Mouse (Mus musculus): ENCODE results near the gene Mamstr. TPM values are rescaled to one million over a fixed set of nuclear protein-coding genes. Genes with fewer than 3 reads are reported as not detected.

Gene Mamstr
- total and polyA plus RNA-seq, 2 experiments from 2014 or later: 2.9 to 3.6 TPM

DNA sequence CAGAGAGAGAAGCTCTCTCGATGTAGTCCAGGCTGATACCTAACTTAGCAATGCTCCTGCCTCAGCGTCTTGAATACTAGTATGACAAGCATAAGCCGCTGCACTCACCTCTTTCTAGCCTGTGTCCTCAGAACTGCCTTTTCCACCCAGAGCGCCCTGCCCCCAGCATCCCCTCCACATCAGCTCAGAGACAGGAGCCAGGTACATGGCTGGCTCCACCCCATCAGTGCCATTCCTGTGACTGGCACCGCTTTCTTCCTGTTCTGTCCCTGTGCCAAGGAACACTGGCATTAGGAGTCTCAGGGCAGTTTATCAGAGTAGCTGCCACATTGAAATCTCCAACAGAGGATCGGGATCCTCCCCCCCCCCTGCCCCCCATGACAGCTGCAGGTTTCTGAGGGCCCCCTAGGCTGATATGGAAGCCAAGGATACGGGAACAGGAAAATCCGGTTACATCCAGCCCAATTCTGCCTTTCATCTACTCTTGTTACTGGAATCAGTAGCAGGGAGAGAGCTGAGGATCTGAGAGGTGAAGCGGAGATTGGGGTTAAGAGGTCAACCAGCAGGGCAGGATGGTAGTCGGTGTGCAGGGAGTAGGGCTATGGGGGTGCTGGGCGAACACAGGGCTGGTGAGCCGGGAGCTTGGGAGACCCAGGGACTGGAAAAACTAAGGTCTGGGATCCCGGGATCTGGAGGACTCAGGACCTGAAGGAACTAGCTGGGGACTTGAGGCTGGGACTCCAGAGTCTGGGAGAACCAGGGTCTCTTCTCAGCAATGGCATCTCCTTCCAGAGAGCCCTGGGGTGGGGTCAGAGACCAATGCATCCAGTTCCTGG, 25.7 kb downstream of the Mamstr start:
- H3K9me3 ChIP-seq (ENCODE audit: low read length): no peaks in the 10 kb centered on the region
- no peak overlapping the region for H3K4me2 ChIP-seq (ENCODE audit: low read depth, low read length)
- DNase-seq (ENCODE audit: low spot score): no peak
- no peaks in the 10 kb centered on the region for H3K27me3 ChIP-seq (ENCODE audit: insufficient read depth, low read length)
- TF ChIP-seq CTCF (IDR thresholded peaks at IDR 0.05; ENCODE audit: low read depth): no peak
- no peak overlapping the region for H3K4me3 ChIP-seq (ENCODE audit: low read length)
- no peak overlapping the region for H3K9ac ChIP-seq (replicated peaks; ENCODE audit: low read length)
- 58% methylated on average over 13 of the region's 13 CpGs for WGBS
- no peak for ATAC-seq
- no peak overlapping the region for H3K27ac ChIP-seq
- no peaks in the 10 kb centered on the region for H3K36me3 ChIP-seq (ENCODE audit: insufficient read depth, low read length)
- no peaks in the 10 kb centered on the region for H3K4me1 ChIP-seq (ENCODE audit: insufficient read depth, low read length)

GRCm38 (mm10) chr7:45666161-45666560, 26.4 kb downstream of the Mamstr start, which contains the start of gene Fut2:
TSS of gene Fut2 (minus strand) at chr7:45666394.
- Histone ChIP-seq H3K9me3 (ENCODE audit: low read length) (no peaks in the 10 kb centered on the region), H3K4me1 (ENCODE audit: insufficient read depth, low read length) (no peaks in the 10 kb centered on the region), H3K4me2 (ENCODE audit: low read depth, low read length) (no peak within 1 kb of the TSS), H3K9ac (replicated peaks; ENCODE audit: low read length) (no peak within 1 kb of the TSS), H3K27ac (no peak within 1 kb of the TSS), H3K36me3 (ENCODE audit: insufficient read depth, low read length) (no peaks in the 10 kb centered on the region), H3K4me3 (ENCODE audit: low read length) (no peak within 1 kb of the TSS), H3K27me3 (ENCODE audit: insufficient read depth, low read length) (no peaks in the 10 kb centered on the region)
- no peak for TF ChIP-seq CTCF (IDR thresholded peaks at IDR 0.05; ENCODE audit: low read depth)
- 86% methylated on average over 7 of the region's 7 CpGs for WGBS
- DNase-seq (ENCODE audit: low spot score) (no peak), ATAC-seq (no peak)

DNA sequence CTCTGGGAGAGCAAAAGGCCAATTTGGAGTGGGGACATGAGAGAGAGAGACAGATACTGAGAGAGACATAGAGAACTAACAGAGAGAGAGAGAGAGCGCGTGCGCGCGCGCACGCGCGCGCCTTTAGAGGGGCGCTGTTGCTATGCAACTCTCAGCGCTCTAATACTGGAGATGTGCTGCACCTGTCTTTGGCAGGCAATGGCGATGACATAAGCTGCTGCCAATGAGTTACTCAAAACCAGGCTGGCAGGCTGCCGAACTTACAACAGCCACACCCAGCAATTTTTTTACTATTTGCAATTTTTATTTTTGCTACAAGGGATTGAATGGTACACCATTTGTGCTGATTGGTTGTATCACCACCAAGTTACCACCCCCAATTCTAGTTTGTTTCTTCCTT, 28.0 kb downstream of the Mamstr start:
- no peak for TF ChIP-seq CTCF (IDR thresholded peaks at IDR 0.05; ENCODE audit: low read depth)
- DNase-seq (ENCODE audit: low spot score): peak; percentile 42
- Histone ChIP-seq H3K4me1 (ENCODE audit: insufficient read depth, low read length) (no peaks in the 10 kb centered on the region), H3K9ac (replicated peaks; ENCODE audit: low read length) (no peak overlapping the region), H3K27me3 (ENCODE audit: insufficient read depth, low read length) (no peaks in the 10 kb centered on the region), H3K36me3 (ENCODE audit: insufficient read depth, low read length) (no peaks in the 10 kb centered on the region), H3K4me3 (ENCODE audit: low read length) (no peak overlapping the region), H3K27ac (no peak overlapping the region), H3K9me3 (ENCODE audit: low read length) (no peaks in the 10 kb centered on the region), H3K4me2 (ENCODE audit: low read depth, low read length) (no peak overlapping the region)
- WGBS: 67% methylated on average over 14 of the region's 14 CpGs
- no peak for ATAC-seq

- no peak for DNase-seq (ENCODE audit: low spot score)
- no peaks in the 10 kb centered on the region for H3K4me1 ChIP-seq (ENCODE audit: insufficient read depth, low read length)
- 97% methylated on average over 9 of the region's 9 CpGs for WGBS
- ATAC-seq: no peak
- H3K9me3 ChIP-seq (ENCODE audit: low read length): no peaks in the 10 kb centered on the region
- H3K27ac ChIP-seq: no peak overlapping the region
- no peaks in the 10 kb centered on the region for H3K27me3 ChIP-seq (ENCODE audit: insufficient read depth, low read length)
- H3K9ac ChIP-seq (replicated peaks; ENCODE audit: low read length): no peak overlapping the region
- TF ChIP-seq CTCF (IDR thresholded peaks at IDR 0.05; ENCODE audit: low read depth): peak; percentile 24; the same call in 1 of the 2 replicates
- no peak overlapping the region for H3K4me3 ChIP-seq (ENCODE audit: low read length)
- no peak overlapping the region for H3K4me2 ChIP-seq (ENCODE audit: low read depth, low read length)
- H3K36me3 ChIP-seq (ENCODE audit: insufficient read depth, low read length): no peaks in the 10 kb centered on the region
Measured at GRCm38 (mm10) chr7:45668921-45669320, 29.1 kb downstream of the Mamstr start.

GRCm38 (mm10) chr7:45677627-45678295, 38.0 kb downstream of the Mamstr start:
- 76% methylated on average over 7 of the region's 7 CpGs for whole genome bisulfite sequencing
- H3K4me3 ChIP-seq (ENCODE audit: low read length): no peak overlapping the region
- ATAC-seq (no peak), DNase-seq (ENCODE audit: low spot score) (no peak)
- TF ChIP-seq CTCF (IDR thresholded peaks at IDR 0.05; ENCODE audit: low read depth): no peak
- H3K9me3 ChIP-seq (ENCODE audit: low read length): no peaks in the 10 kb centered on the region
- no peaks in the 10 kb centered on the region for H3K4me1 ChIP-seq (ENCODE audit: insufficient read depth, low read length)
- no peak overlapping the region for H3K4me2 ChIP-seq (ENCODE audit: low read depth, low read length)
- H3K36me3 ChIP-seq (ENCODE audit: insufficient read depth, low read length): no peaks in the 10 kb centered on the region
- H3K9ac ChIP-seq (replicated peaks; ENCODE audit: low read length): no peak overlapping the region
- H3K27me3 ChIP-seq (ENCODE audit: insufficient read depth, low read length): no peaks in the 10 kb centered on the region
- H3K27ac ChIP-seq: no peak overlapping the region

GRCm38 (mm10) chr7:45678513-45678912, 38.7 kb downstream of the Mamstr start:
- no peaks in the 10 kb centered on the region for H3K27me3 ChIP-seq (ENCODE audit: insufficient read depth, low read length)
- H3K27ac ChIP-seq: no peak overlapping the region
- no peak for TF ChIP-seq CTCF (IDR thresholded peaks at IDR 0.05; ENCODE audit: low read depth)
- no peaks in the 10 kb centered on the region for H3K9me3 ChIP-seq (ENCODE audit: low read length)
- H3K9ac ChIP-seq (replicated peaks; ENCODE audit: low read length): no peak overlapping the region
- DNase-seq (ENCODE audit: low spot score) (no peak), ATAC-seq (no peak)
- no peak overlapping the region for H3K4me2 ChIP-seq (ENCODE audit: low read depth, low read length)
- H3K4me1 ChIP-seq (ENCODE audit: insufficient read depth, low read length): no peaks in the 10 kb centered on the region
- H3K36me3 ChIP-seq (ENCODE audit: insufficient read depth, low read length): no peaks in the 10 kb centered on the region
- no peak overlapping the region for H3K4me3 ChIP-seq (ENCODE audit: low read length)
- 91% methylated on average over 14 of the region's 14 CpGs for WGBS
